Mouse (Mus musculus): Measurements from ENCODE around the gene Adck1.

DNA sequence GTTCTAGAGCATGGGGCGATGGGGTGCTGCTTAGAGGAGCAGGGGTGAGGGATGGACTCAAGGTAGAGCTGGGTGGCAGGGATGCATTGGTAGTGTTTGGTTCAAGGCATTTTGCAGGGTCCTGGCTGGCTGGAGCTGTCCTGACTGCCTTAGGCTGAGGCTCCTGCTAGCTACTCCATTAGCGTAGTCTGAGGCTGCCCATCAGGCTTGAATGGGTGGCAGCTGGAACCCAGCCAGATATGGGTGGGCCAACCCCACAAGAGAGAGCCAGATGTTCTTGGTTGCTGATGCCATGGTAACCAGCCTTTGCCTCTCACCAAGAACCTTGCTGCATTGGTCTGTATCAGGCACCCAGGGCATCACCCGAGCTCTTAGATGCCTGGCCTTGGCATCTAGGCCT, 66.6 kb downstream of the Adck1 start:
- TF ChIP-seq CTCF (conservative IDR thresholded peaks at IDR 0.05; ENCODE audit: low read length), result no peak
- no peak for TF ChIP-seq NANOG (IDR thresholded peaks at IDR 0.05; ENCODE audit: borderline replicate concordance, low read length)

Data from E14TG2a.4 (cell line).